Mouse (Mus musculus): ENCODE measurements at regions not wholly inside any gene's neighbourhood (a gene's known extent, or its start where the extent isn't known, plus 50 kb on each side); places are given as distances from the start of the nearest gene placed in this dataset.

GRCm38 (mm10) chr3:49686182-49686895 is 70.8 kb downstream of the Pcdh18 start:
- no peak for TF ChIP-seq CTCF (IDR thresholded peaks at IDR 0.05)
- Histone ChIP-seq H3K4me3 (no peak overlapping the region), H3K27ac (no peak overlapping the region)
- intact Hi-C loops (cut with DNase I): no loop called here
- no peak for DNase-seq

- TF ChIP-seq CTCF (IDR thresholded peaks at IDR 0.05): no peak
- Histone ChIP-seq H3K27ac (no peak overlapping the region), H3K4me3 (no peak overlapping the region)
- intact Hi-C loops (cut with DNase I): no loop called here
- DNase-seq: no peak
These were observed 82.2 kb downstream of the Pcdh18 start for GRCm38 (mm10) chr3:49674921-49675320.

- no peak overlapping the region for H3K4me3 ChIP-seq
- TF ChIP-seq CTCF (IDR thresholded peaks at IDR 0.05): no peak
- no peak overlapping the region for H3K27ac ChIP-seq
- DNase-seq: no peak
- intact Hi-C loops (cut with DNase I): no loop called here
These were observed 84.4 kb downstream of the Pcdh18 start for GRCm38 (mm10) chr3:49672685-49673184.

GRCm38 (mm10) chr3:49667543-49668338 is 89.4 kb downstream of the Pcdh18 start:
- Histone ChIP-seq H3K27ac (peak overlapping the region; percentile 70), H3K4me3 (no peak overlapping the region)
- no peak for TF ChIP-seq CTCF (IDR thresholded peaks at IDR 0.05)
- intact Hi-C loops (cut with DNase I): no loop called here
- DNase-seq: peak; percentile 40

- DNase-seq: no peak
- TF ChIP-seq CTCF (IDR thresholded peaks at IDR 0.05): no peak
- intact Hi-C loops (cut with DNase I): no loop called here
- no peak overlapping the region for H3K4me3 ChIP-seq
- no peak overlapping the region for H3K27ac ChIP-seq
These were observed 90.6 kb downstream of the Pcdh18 start for GRCm38 (mm10) chr3:49666516-49666915.

- no peak overlapping the region for H3K4me3 ChIP-seq
- TF ChIP-seq CTCF (IDR thresholded peaks at IDR 0.05): no peak
- intact Hi-C loops (cut with DNase I): no loop called here
- DNase-seq: peak; percentile 24
- peak overlapping the region; percentile 52 for H3K27ac ChIP-seq
These were observed 108.3 kb downstream of the Pcdh18 start for GRCm38 (mm10) chr3:49648895-49649175.

- TF ChIP-seq CTCF (IDR thresholded peaks at IDR 0.05): no peak
- peak; percentile 37 for DNase-seq
- H3K27ac ChIP-seq: peak overlapping the region; percentile 52
- H3K4me3 ChIP-seq: no peak overlapping the region
- intact Hi-C loops (cut with DNase I): no loop called here
These were observed 108.9 kb downstream of the Pcdh18 start for GRCm38 (mm10) chr3:49648040-49648894.

GRCm38 (mm10) chr3:49644993-49645392 is 112.1 kb downstream of the Pcdh18 start:
- peak; percentile 41 for DNase-seq

GRCm38 (mm10) chr3:49643871-49644270 is 113.3 kb downstream of the Pcdh18 start:
- intact Hi-C loops (cut with DNase I): no loop called here

More at GRCm38 (mm10) chr3:49644993-49645392, 112.1 kb downstream of the Pcdh18 start:
- Histone ChIP-seq H3K4me3 (no peak overlapping the region), H3K27ac (peak overlapping the region; percentile 41)
- intact Hi-C loops (cut with DNase I): no loop called here
- no peak for TF ChIP-seq CTCF (IDR thresholded peaks at IDR 0.05)

GRCm38 (mm10) chr3:49641966-49642758 is 115.0 kb downstream of the Pcdh18 start:
- peak overlapping the region; percentile 52 for H3K27ac ChIP-seq
- DNase-seq: peak; percentile 34
- TF ChIP-seq CTCF (IDR thresholded peaks at IDR 0.05): no peak
- no peak overlapping the region for H3K4me3 ChIP-seq
- intact Hi-C loops (cut with DNase I): no loop called here

More at GRCm38 (mm10) chr3:49643871-49644270, 113.3 kb downstream of the Pcdh18 start:
- TF ChIP-seq CTCF (IDR thresholded peaks at IDR 0.05): no peak
- DNase-seq: no peak
- Histone ChIP-seq H3K27ac (peak overlapping the region; percentile 58), H3K4me3 (no peak overlapping the region)

GRCm38 (mm10) chr3:49641411-49641810 is 115.7 kb downstream of the Pcdh18 start:
- no peak overlapping the region for H3K4me3 ChIP-seq
- no peak for DNase-seq
- intact Hi-C loops (cut with DNase I): no loop called here
- TF ChIP-seq CTCF (IDR thresholded peaks at IDR 0.05): no peak
- H3K27ac ChIP-seq: peak overlapping the region; percentile 52

- intact Hi-C loops (cut with DNase I): no loop called here
These were observed 118.5 kb downstream of the Pcdh18 start for GRCm38 (mm10) chr3:49638601-49639000.

More at GRCm38 (mm10) chr3:49638601-49639000, 118.5 kb downstream of the Pcdh18 start:
- Histone ChIP-seq H3K27ac (no peak overlapping the region), H3K4me3 (no peak overlapping the region)
- no peak for DNase-seq
- TF ChIP-seq CTCF (IDR thresholded peaks at IDR 0.05): no peak
